Mouse (Mus musculus) forebrain, embryonic 16.5 days (tissue): ENCODE data around the gene Mink1. TPM values are rescaled to one million over a fixed set of nuclear protein-coding genes. Genes with fewer than 3 reads are reported as not detected.
"Not testable (repeated sequence)": the region's sequence is repeated elsewhere in the genome, so short reads cannot be mapped to it uniquely, and the experiment has no call there.

ENCODE experiments used
- ATAC-seq: fragments of 200-750 bp; cut with Nextera tagmentation; 2 replicates; pipeline ENCODE4 v1.8.0; 2017; ENCODE audit warnings: mild to moderate bottlenecking, moderate library complexity
- H3K27ac ChIP-seq: fragments of 300-500 bp; sonication (generic); 2 replicates; pipeline ENCODE4 v1.5.1; 2014; ENCODE audit warnings: low read length, control low read depth
- H3K27me3 ChIP-seq: fragments of 300-500 bp; sonication (generic); replicated peaks from 2 replicates; pipeline ENCODE4 v1.6.1; 2014; ENCODE audit warnings: low read length; ENCODE audit not compliant: control insufficient read depth, insufficient read depth
- H3K36me3 ChIP-seq: fragments of 300-500 bp; sonication (generic); 2 replicates; pipeline ENCODE4 v1.6.1; 2014; ENCODE audit not compliant: control insufficient read depth, insufficient read depth
- H3K4me1 ChIP-seq: fragments of 300-500 bp; sonication (generic); replicated peaks from 2 replicates; pipeline ENCODE4 v1.6.1; 2014; ENCODE audit warnings: low read length; ENCODE audit not compliant: control insufficient read depth, insufficient read depth
- H3K4me2 ChIP-seq: fragments of 300-500 bp; sonication (generic); 2 replicates; pipeline ENCODE4 v1.6.1; 2014; ENCODE audit warnings: mild to moderate bottlenecking, low read length, control low read depth
- H3K4me3 ChIP-seq: fragments of 300-500 bp; sonication (generic); replicated peaks from 2 replicates; pipeline ENCODE4 v1.5.1; 2014; ENCODE audit warnings: mild to moderate bottlenecking, low read length, control low read depth
- H3K9ac ChIP-seq: fragments of 300-500 bp; sonication (generic); replicated peaks from 2 replicates; pipeline ENCODE4 v1.6.1; 2014; ENCODE audit warnings: low read depth, low read length, control low read depth
- H3K9me3 ChIP-seq: fragments of 300-500 bp; sonication (generic); 2 replicates; pipeline ENCODE4 v1.6.1; 2016; ENCODE audit warnings: low read length; ENCODE audit not compliant: control insufficient read depth
- WGBS: fragments of 180-500 bp; shearing (Covaris S2); extraction: QIAGEN DNeasy Blood & Tissue Kit; methylation state at CpG from one replicate; pipeline ENCODE4 v1.1.7; 2014; 5-methylcytosine and 5-hydroxymethylcytosine counted together
- polyA plus RNA-seq: library from polyadenylated mRNA; unstranded; fragments of >200 nt; fragmentation: Nextera tagmentation; extraction: Ambion mirVana; gene quantifications from 2 replicates; pipeline ENCODE4 v1.2.1, GENCODE M21; 2015

Gene Mink1
- polyA plus RNA-seq, 1 experiment from 2014 or later = 17.5 TPM

GRCm38 (mm10) chr11:70525184-70525678, 37.5 kb upstream of the Mink1 start, which contains the start of gene Psmb6:
Gene Psmb6, plus strand, starts transcription at chr11:70525367.
- Histone ChIP-seq H3K27ac (no peak within 1 kb of the TSS), H3K4me2 (peak within 1 kb of the TSS; percentile 90), H3K9me3 (no peaks in the 10 kb centered on the region), H3K27me3 (no peaks in the 10 kb centered on the region), H3K36me3 (peaks cover 18% of the 10 kb centered on the region), H3K4me1 (peaks cover 9% of the 10 kb centered on the region), H3K4me3 (peak within 1 kb of the TSS; percentile 75), H3K9ac (peak within 1 kb of the TSS; percentile 71)
- ATAC-seq = peak; percentile 97
- WGBS = under 1% methylated on average over 25 of the region's 26 CpGs

- H3K27ac ChIP-seq = no peak overlapping the region
- peak overlapping the region; percentile 75 for H3K4me3 ChIP-seq
- no peaks in the 10 kb centered on the region for H3K27me3 ChIP-seq
- peaks cover 8% of the 10 kb centered on the region for H3K4me1 ChIP-seq
- 4% methylated on average over 12 of the region's 12 CpGs for WGBS
- no peaks in the 10 kb centered on the region for H3K9me3 ChIP-seq
- peak; percentile 26 for ATAC-seq
- H3K4me2 ChIP-seq = peak overlapping the region; percentile 90
- H3K36me3 ChIP-seq = peaks cover 18% of the 10 kb centered on the region
- H3K9ac ChIP-seq = peak overlapping the region; percentile 71
Measured at GRCm38 (mm10) chr11:70525726-70526125, 37.0 kb upstream of the Mink1 start.

- Histone ChIP-seq H3K27ac (no peak overlapping the region), H3K27me3 (no peaks in the 10 kb centered on the region), H3K4me3 (peak overlapping the region; percentile 75), H3K36me3 (peaks cover 18% of the 10 kb centered on the region), H3K4me2 (peak overlapping the region; percentile 90), H3K4me1 (peaks cover 8% of the 10 kb centered on the region), H3K9me3 (no peaks in the 10 kb centered on the region), H3K9ac (peak overlapping the region; percentile 71; the same call in 1 of the 2 replicates)
- 88% methylated on average over 12 of the region's 12 CpGs for WGBS
- ATAC-seq = no peak
Measured at GRCm38 (mm10) chr11:70526211-70526610, 36.5 kb upstream of the Mink1 start.

GRCm38 (mm10) chr11:70528610-70529009, 34.1 kb upstream of the Mink1 start:
- Histone ChIP-seq H3K4me1 (peaks cover 8% of the 10 kb centered on the region), H3K36me3 (peaks cover 18% of the 10 kb centered on the region), H3K27me3 (no peaks in the 10 kb centered on the region)

GRCm38 (mm10) chr11:70531065-70531464, 31.6 kb upstream of the Mink1 start:
- ATAC-seq, H3K27ac ChIP-seq, H3K27me3 ChIP-seq, H3K4me3 ChIP-seq, H3K9me3 ChIP-seq, H3K4me1 ChIP-seq, H3K9ac ChIP-seq, H3K4me2 ChIP-seq: not testable (repeated sequence)
- 84% methylated on average over 2 of the region's 2 CpGs for WGBS
- H3K36me3 ChIP-seq = peaks cover 18% of the 10 kb centered on the region

More at GRCm38 (mm10) chr11:70528610-70529009, 34.1 kb upstream of the Mink1 start:
- Histone ChIP-seq H3K4me3 (no peak overlapping the region), H3K9ac (no peak overlapping the region), H3K27ac (no peak overlapping the region), H3K9me3 (no peaks in the 10 kb centered on the region), H3K4me2 (no peak overlapping the region)
- no peak for ATAC-seq
- 79% methylated on average over 7 of the region's 7 CpGs for WGBS

GRCm38 (mm10) chr11:70532839-70533238, 29.8 kb upstream of the Mink1 start, which contains the start of gene Gm40193:
Gene Gm40193, minus strand, starts transcription at chr11:70532939.
- ATAC-seq = no peak
- 78% methylated on average over 6 of the region's 6 CpGs for whole genome bisulfite sequencing
- H3K4me2 ChIP-seq = no peak within 1 kb of the TSS
- peaks cover 5% of the 10 kb centered on the region; the same call in 1 of the 2 replicates for H3K36me3 ChIP-seq
- H3K9me3 ChIP-seq = no peaks in the 10 kb centered on the region
- H3K4me3 ChIP-seq = no peak within 1 kb of the TSS
- H3K4me1 ChIP-seq = no peaks in the 10 kb centered on the region
- H3K27me3 ChIP-seq = no peaks in the 10 kb centered on the region
- no peak within 1 kb of the TSS for H3K27ac ChIP-seq
- H3K9ac ChIP-seq = no peak within 1 kb of the TSS

GRCm38 (mm10) chr11:70539423-70539822, 23.3 kb upstream of the Mink1 start:
- peak; percentile 23; the same call in 1 of the 2 replicates for ATAC-seq
- Histone ChIP-seq H3K9me3 (no peaks in the 10 kb centered on the region), H3K27me3 (peaks cover 3% of the 10 kb centered on the region; the same call in 1 of the 2 replicates), H3K9ac (peak overlapping the region; percentile 55; the same call in 1 of the 2 replicates), H3K4me2 (peak overlapping the region; percentile 69), H3K4me1 (peaks cover 11% of the 10 kb centered on the region), H3K36me3 (no peaks in the 10 kb centered on the region), H3K27ac (no peak overlapping the region), H3K4me3 (peak overlapping the region; percentile 56)
- WGBS = 11% methylated on average over 9 of the region's 9 CpGs

GRCm38 (mm10) chr11:70539877-70540587, 22.6 kb upstream of the Mink1 start, which contains the start of gene Pld2:
Gene Pld2, plus strand, starts transcription at chr11:70540064.
- peak within 1 kb of the TSS; percentile 56 for H3K4me3 ChIP-seq
- ATAC-seq = peak; percentile 85
- no peaks in the 10 kb centered on the region for H3K9me3 ChIP-seq
- no peaks in the 10 kb centered on the region for H3K36me3 ChIP-seq
- H3K9ac ChIP-seq = peak within 1 kb of the TSS; percentile 55
- H3K4me2 ChIP-seq = peak within 1 kb of the TSS; percentile 69
- H3K27me3 ChIP-seq = peaks cover 3% of the 10 kb centered on the region; the same call in 1 of the 2 replicates
- WGBS = under 1% methylated on average over 61 of the region's 65 CpGs
- H3K27ac ChIP-seq = no peak within 1 kb of the TSS
- peaks cover 11% of the 10 kb centered on the region for H3K4me1 ChIP-seq

GRCm38 (mm10) chr11:70540928-70541327, 21.8 kb upstream of the Mink1 start:
- H3K27me3 ChIP-seq = peaks cover 3% of the 10 kb centered on the region; the same call in 1 of the 2 replicates
- H3K4me2 ChIP-seq = peak overlapping the region; percentile 69
- no peaks in the 10 kb centered on the region for H3K36me3 ChIP-seq
- H3K4me3 ChIP-seq = peak overlapping the region; percentile 56
- H3K27ac ChIP-seq = no peak overlapping the region
- peaks cover 11% of the 10 kb centered on the region for H3K4me1 ChIP-seq
- 92% methylated on average over 7 of the region's 7 CpGs for WGBS
- peak overlapping the region; percentile 55; the same call in 1 of the 2 replicates for H3K9ac ChIP-seq
- no peaks in the 10 kb centered on the region for H3K9me3 ChIP-seq
- ATAC-seq = no peak
